Mouse (Mus musculus) intestine, embryonic 15.5 days (tissue): ENCODE results near the gene Unc5c. TPM values are rescaled to one million over a fixed set of nuclear protein-coding genes. Genes with fewer than 3 reads are reported as not detected.

Source experiments
- ATAC-seq: fragments of 200-750 bp; cut with Nextera tagmentation; 2 replicates; pipeline ENCODE4 v1.8.0; 2017; ENCODE audit warnings: moderate TSS enrichment, moderate library complexity
- H3K27ac ChIP-seq: fragments of 300-500 bp; sonication (generic); 2 replicates; pipeline ENCODE4 v1.5.1; 2015; ENCODE audit warnings: mild to moderate bottlenecking, inconsistent platforms
- H3K27me3 ChIP-seq: fragments of 300-500 bp; sonication (generic); replicated peaks from 2 replicates; pipeline ENCODE4 v1.6.1; 2015; ENCODE audit warnings: inconsistent platforms
- H3K36me3 ChIP-seq: fragments of 300-500 bp; sonication (generic); 2 replicates; pipeline ENCODE4 v1.6.1; 2015; ENCODE audit warnings: inconsistent platforms
- H3K4me1 ChIP-seq: fragments of 300-500 bp; sonication (generic); replicated peaks from 2 replicates; pipeline ENCODE4 v1.6.1; 2015; ENCODE audit warnings: inconsistent platforms
- H3K4me2 ChIP-seq: fragments of 300-500 bp; sonication (generic); replicated peaks from 2 replicates; pipeline ENCODE4 v1.6.1; 2015; ENCODE audit warnings: mild to moderate bottlenecking, inconsistent platforms
- H3K4me3 ChIP-seq: fragments of 300-500 bp; sonication (generic); replicated peaks from 2 replicates; pipeline ENCODE4 v1.5.1; 2015; ENCODE audit warnings: inconsistent platforms
- H3K9ac ChIP-seq: fragments of 300-500 bp; sonication (generic); 2 replicates; pipeline ENCODE4 v1.6.1; 2015; ENCODE audit warnings: inconsistent platforms
- H3K9me3 ChIP-seq: fragments of 300-500 bp; sonication (generic); 2 replicates; pipeline ENCODE4 v1.6.1; 2016; ENCODE audit warnings: inconsistent platforms
- WGBS: fragments of 180-500 bp; shearing (Covaris S2); methylation state at CpG from one replicate; pipeline ENCODE4 v1.1.7; 2015; 5-methylcytosine and 5-hydroxymethylcytosine counted together
- polyA plus RNA-seq: library from polyadenylated mRNA; unstranded; fragments of >200 nt; fragmentation: Nextera tagmentation; extraction: Ambion mirVana; gene quantifications from 2 replicates; pipeline ENCODE4 v1.2.1, GENCODE M21; 2015

Gene Unc5c
- polyA plus RNA-seq, 1 experiment from 2014 or later = 8.9 TPM

DNA sequence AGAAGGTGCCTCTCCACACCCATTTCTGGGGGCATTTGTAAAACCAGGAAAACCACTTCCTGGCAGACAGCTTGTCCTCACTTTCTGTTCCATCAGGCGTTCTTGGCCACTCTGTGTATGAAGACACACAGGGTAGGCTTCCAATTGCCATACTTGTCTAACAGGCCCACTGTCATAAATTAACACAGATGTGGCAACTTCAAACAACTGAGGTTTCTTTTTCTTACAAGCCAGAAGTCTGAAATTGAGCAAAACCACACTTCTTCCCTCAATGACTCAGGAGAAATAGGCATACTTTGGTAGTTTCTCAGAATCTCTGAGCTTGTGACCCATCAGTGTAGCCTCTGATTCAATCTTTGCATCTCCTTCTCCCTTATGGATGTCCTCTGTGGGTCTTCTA lies 225.7 kb downstream of the Unc5c start:
- Histone ChIP-seq H3K27me3 (no peaks in the 10 kb centered on the region), H3K4me1 (no peaks in the 10 kb centered on the region), H3K4me3 (no peak overlapping the region), H3K36me3 (no peaks in the 10 kb centered on the region), H3K9me3 (no peaks in the 10 kb centered on the region), H3K9ac (no peak overlapping the region), H3K4me2 (no peak overlapping the region), H3K27ac (no peak overlapping the region)
- no peak for ATAC-seq
- WGBS = 80% methylated on average over 1 of the region's 1 CpGs

DNA sequence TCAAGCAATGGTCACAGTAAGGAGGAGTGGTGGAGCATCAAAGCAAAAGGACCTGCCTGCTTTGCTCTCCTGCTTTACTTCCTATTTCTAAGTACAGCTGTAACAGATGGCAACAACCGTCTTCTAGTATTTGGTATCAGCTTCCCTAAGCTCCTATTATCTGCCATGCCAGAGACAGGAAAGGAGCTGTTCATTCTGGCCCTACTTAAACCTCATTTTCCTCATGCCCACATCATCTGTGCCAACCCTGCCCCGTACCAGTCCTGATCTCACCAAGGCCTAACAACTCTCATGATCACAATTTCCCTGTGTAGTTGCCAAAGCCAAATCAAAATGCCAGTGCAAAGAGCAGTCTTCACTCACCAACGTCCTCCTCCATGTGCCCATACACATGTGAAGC lies 226.4 kb downstream of the Unc5c start:
- no peak overlapping the region for H3K4me2 ChIP-seq
- no peak overlapping the region for H3K27ac ChIP-seq
- ATAC-seq = no peak
- H3K4me1 ChIP-seq = no peaks in the 10 kb centered on the region
- no peaks in the 10 kb centered on the region for H3K9me3 ChIP-seq
- H3K4me3 ChIP-seq = no peak overlapping the region
- 83% methylated on average over 3 of the region's 3 CpGs for WGBS
- H3K9ac ChIP-seq = no peak overlapping the region
- H3K36me3 ChIP-seq = no peaks in the 10 kb centered on the region
- no peaks in the 10 kb centered on the region for H3K27me3 ChIP-seq

DNA sequence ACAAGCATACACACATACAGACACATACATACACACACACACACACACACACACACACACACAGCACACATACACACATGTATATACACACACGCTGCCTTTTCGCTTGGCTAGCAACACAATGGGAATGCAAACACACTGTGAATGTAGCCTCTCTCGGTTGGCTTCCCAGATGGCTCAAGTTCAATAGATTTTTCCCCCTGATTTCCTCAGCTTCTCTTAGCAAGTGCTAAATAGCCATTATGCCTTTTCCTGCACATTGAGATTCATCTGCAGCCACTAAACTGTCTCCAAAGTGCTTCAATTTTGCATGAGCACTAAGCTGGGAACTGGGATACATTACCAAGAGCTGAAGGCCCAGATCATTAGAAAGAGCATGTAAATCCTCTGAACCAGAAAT lies 226.8 kb downstream of the Unc5c start:
- WGBS = 87% methylated on average over 3 of the region's 3 CpGs
- Histone ChIP-seq H3K9me3 (no peaks in the 10 kb centered on the region), H3K4me2 (no peak overlapping the region), H3K36me3 (no peaks in the 10 kb centered on the region), H3K9ac (no peak overlapping the region), H3K4me3 (no peak overlapping the region), H3K27me3 (no peaks in the 10 kb centered on the region), H3K4me1 (no peaks in the 10 kb centered on the region), H3K27ac (no peak overlapping the region)
- no peak for ATAC-seq

DNA sequence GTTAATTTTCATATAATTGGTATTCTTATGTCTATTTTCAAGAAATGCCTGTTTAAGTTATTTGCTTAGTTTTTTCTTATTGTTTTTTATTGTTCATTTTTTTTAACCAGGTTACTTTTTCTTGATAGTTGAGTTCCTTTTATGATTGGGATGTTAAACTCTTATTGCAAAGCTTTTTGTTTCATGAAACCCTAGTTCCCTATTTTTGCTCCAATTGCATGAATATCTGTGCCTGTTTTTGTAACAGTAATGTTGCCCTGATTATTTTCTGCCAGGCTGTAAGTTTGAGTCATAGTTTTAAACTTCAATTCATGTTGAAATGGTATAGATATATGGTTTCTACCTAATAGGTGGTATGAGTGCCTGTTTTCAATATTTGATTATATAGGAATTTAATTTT lies 234.2 kb downstream of the Unc5c start:
- no peak overlapping the region for H3K27ac ChIP-seq
- ATAC-seq = no peak
- H3K9me3 ChIP-seq = no peaks in the 10 kb centered on the region
- no peak overlapping the region for H3K9ac ChIP-seq
- H3K4me1 ChIP-seq = no peaks in the 10 kb centered on the region
- no peak overlapping the region for H3K4me2 ChIP-seq
- no peaks in the 10 kb centered on the region for H3K27me3 ChIP-seq
- H3K4me3 ChIP-seq = no peak overlapping the region
- H3K36me3 ChIP-seq = no peaks in the 10 kb centered on the region

DNA sequence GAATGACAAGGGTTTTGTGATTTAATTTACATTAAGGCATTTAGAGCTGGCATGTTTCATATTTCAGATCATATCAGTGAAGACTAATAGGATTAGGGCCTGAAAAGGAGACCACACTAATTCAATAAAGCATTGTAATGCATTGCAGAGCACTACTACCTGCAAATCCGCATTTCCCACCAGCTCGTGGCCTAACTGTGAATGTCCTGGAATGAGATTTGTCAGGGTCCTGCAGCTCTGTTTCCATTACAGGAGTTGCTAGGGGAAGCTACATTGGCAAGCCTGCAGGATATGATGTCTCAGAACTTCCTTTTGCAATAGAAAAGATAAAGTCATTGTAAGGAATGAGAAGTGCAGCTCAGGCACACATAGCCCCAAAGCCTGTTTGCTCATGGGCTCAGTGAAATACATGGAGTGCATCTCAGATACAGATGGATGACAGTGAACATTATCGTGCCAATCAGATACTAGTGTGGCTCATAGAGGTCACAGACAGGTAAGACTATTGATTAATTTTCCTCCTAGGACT lies 236.4 kb downstream of the Unc5c start:
- WGBS = 78% methylated on average over 3 of the region's 3 CpGs
- Histone ChIP-seq H3K27me3 (no peaks in the 10 kb centered on the region), H3K9me3 (no peaks in the 10 kb centered on the region), H3K9ac (no peak overlapping the region), H3K36me3 (no peaks in the 10 kb centered on the region), H3K4me3 (no peak overlapping the region), H3K4me2 (no peak overlapping the region), H3K27ac (no peak overlapping the region), H3K4me1 (no peaks in the 10 kb centered on the region)
- no peak for ATAC-seq

DNA sequence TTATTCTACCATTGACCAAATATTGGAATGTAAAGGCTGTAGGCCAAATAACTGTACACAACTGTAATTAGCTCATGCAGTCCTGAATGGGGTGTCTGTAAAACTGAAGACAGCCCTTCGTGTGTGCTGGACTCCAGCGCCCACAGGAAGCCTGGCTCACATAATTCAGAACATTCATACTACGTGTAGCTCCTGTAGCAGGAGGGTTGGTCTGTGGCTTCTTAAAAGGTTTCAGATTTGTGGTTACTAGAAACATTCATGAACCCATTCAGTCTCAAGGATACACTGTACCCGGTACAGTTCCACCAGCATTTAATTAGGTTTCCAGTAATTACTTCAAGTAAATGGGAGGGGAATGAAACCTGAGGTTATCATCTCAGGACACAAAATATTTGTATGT lies 246.6 kb downstream of the Unc5c start:
- no peak overlapping the region for H3K4me3 ChIP-seq
- no peaks in the 10 kb centered on the region for H3K27me3 ChIP-seq
- no peak for ATAC-seq
- WGBS = 74% methylated on average over 4 of the region's 4 CpGs
- H3K27ac ChIP-seq = no peak overlapping the region
- no peak overlapping the region for H3K4me2 ChIP-seq
- H3K4me1 ChIP-seq = no peaks in the 10 kb centered on the region
- H3K9me3 ChIP-seq = no peaks in the 10 kb centered on the region
- no peak overlapping the region for H3K9ac ChIP-seq
- H3K36me3 ChIP-seq = no peaks in the 10 kb centered on the region

DNA sequence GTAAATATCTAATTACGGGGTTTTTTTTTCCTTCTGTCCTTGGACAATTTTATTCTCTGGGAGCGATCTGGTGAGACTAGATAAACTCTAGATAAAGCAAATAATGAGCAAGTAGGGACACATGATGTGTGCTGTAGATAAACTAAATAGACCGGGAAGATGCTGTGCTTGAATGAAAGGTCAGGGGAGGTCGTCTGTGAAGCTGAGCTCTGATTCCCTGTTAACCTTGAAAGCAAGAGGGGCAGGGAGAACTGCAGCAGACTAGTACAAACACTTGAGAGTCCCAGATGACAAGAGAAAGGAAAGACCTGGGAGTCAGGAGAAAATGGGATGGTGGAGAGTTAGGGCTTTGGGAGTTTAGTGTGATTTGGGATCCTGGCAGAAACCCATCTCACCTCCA lies 251.4 kb downstream of the Unc5c start:
- Histone ChIP-seq H3K27me3 (no peaks in the 10 kb centered on the region), H3K9ac (no peak overlapping the region), H3K27ac (no peak overlapping the region), H3K4me2 (no peak overlapping the region), H3K36me3 (no peaks in the 10 kb centered on the region), H3K4me1 (no peaks in the 10 kb centered on the region), H3K4me3 (no peak overlapping the region), H3K9me3 (no peaks in the 10 kb centered on the region)
- WGBS = 37% methylated on average over 4 of the region's 4 CpGs
- ATAC-seq = no peak

DNA sequence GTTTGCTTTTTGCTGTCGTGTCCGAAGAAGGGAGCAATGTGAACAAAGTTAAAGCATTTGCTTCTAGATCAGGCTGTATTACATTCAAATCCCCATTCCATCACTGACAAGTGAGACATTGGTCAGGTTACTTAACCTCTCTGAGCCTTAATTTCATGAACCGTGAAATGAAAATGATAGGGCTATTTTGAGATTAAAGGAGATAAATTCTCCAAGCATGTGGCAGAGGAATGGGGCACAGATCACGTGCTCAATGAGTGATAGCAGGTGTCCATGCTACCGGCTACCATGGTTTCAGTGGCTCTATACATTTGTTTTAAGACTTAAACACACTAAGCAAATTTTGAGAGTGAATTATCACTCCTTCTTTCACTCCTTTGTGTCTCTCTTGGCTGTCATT lies 254.0 kb downstream of the Unc5c start:
- Histone ChIP-seq H3K4me2 (no peak overlapping the region), H3K9me3 (no peaks in the 10 kb centered on the region), H3K4me3 (no peak overlapping the region), H3K4me1 (no peaks in the 10 kb centered on the region), H3K27me3 (no peaks in the 10 kb centered on the region), H3K36me3 (no peaks in the 10 kb centered on the region), H3K9ac (no peak overlapping the region), H3K27ac (no peak overlapping the region)
- WGBS = 82% methylated on average over 5 of the region's 5 CpGs
- no peak for ATAC-seq

DNA sequence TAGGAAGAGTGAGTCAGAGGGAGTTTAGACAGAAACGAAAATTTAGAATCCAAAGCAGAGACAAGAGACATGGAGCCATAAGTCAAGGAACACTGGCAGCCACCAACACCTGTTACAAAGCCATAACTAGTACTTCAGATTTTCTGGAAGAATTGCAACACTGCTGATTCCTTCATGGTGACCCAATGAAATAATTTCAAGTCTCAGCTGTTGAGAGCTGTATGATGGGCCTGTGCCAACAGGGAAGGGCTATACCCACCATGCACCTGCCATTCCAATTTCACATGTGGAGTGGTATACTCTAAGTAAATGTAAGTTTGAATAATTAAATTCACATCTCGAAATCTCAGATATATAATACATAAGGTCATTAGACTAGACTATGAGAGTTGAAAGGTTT lies 259.5 kb downstream of the Unc5c start:
- no peaks in the 10 kb centered on the region for H3K36me3 ChIP-seq
- no peak overlapping the region for H3K4me3 ChIP-seq
- H3K4me1 ChIP-seq = no peaks in the 10 kb centered on the region
- H3K9me3 ChIP-seq = no peaks in the 10 kb centered on the region
- H3K4me2 ChIP-seq = no peak overlapping the region
- no peak overlapping the region for H3K9ac ChIP-seq
- no peak for ATAC-seq
- H3K27ac ChIP-seq = no peak overlapping the region
- H3K27me3 ChIP-seq = no peaks in the 10 kb centered on the region
- WGBS = 67% methylated on average over 2 of the region's 2 CpGs

DNA sequence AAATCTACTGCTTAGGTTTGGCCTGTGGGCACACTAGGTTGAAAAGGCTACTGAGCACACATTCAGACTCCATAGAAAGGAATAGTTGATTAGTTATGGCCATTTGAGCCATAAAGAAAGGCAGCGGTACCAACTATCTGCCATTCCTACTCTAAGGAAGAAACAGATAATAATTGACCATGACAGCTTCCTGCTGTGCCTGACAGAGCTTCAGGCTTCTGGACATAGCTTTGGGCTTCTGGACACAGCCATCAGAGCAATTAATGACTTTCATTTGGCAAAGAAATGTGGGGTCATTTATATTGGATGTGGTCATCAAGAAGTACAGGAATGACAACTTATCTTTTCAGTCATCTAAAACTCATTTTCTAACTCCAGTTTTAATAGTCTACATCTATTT lies 260.4 kb downstream of the Unc5c start:
- H3K4me2 ChIP-seq = no peak overlapping the region
- H3K27me3 ChIP-seq = no peaks in the 10 kb centered on the region
- H3K27ac ChIP-seq = no peak overlapping the region
- H3K9ac ChIP-seq = no peak overlapping the region
- 81% methylated on average over 1 of the region's 1 CpGs for WGBS
- no peak for ATAC-seq
- H3K9me3 ChIP-seq = no peaks in the 10 kb centered on the region
- H3K36me3 ChIP-seq = no peaks in the 10 kb centered on the region
- H3K4me1 ChIP-seq = no peaks in the 10 kb centered on the region
- H3K4me3 ChIP-seq = no peak overlapping the region

DNA sequence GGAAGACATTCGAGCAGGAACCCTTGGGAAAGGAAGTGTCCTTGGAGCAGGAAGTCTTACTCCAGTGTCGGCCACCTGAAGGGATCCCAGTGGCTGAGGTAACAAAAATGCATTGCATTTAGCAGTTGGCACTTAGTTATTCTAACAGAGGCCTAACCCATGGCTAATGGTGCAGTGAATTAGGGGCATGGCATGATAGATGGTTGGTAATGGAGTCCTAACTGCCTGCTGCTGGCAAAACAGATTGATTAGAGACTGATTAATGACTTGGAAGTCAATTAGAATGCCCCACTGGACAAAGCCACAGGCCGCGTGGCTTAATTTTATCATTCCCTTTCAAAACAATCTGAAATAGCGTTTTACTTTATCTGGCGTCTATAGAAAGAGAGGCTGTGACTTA lies 268.8 kb downstream of the Unc5c start:
- Histone ChIP-seq H3K36me3 (no peaks in the 10 kb centered on the region), H3K9me3 (no peaks in the 10 kb centered on the region), H3K4me2 (no peak overlapping the region), H3K4me1 (no peaks in the 10 kb centered on the region), H3K4me3 (no peak overlapping the region), H3K9ac (no peak overlapping the region), H3K27ac (no peak overlapping the region), H3K27me3 (no peaks in the 10 kb centered on the region)
- 67% methylated on average over 6 of the region's 6 CpGs for WGBS
- no peak for ATAC-seq

DNA sequence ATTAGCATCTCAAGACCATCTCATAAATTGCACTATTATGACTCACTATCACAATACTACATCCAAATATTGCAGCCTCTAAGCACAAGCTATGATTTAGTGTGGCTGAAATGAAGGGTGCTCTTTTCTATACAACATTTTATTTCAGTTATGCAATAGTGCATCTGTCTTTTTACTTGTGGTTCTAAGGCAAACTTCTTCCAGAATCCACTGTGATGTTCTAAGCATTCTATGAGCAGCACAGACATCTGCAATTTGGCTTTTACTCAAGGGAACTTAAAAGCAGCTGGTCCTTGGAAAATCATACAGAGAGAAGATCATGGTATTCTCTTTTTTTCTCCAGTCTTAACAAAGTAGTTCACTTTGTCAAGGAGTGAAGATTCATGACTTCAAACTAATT lies 270.3 kb downstream of the Unc5c start:
- H3K4me3 ChIP-seq = no peak overlapping the region
- no peaks in the 10 kb centered on the region for H3K36me3 ChIP-seq
- no peaks in the 10 kb centered on the region for H3K9me3 ChIP-seq
- no peak overlapping the region for H3K27ac ChIP-seq
- H3K9ac ChIP-seq = no peak overlapping the region
- no peaks in the 10 kb centered on the region for H3K4me1 ChIP-seq
- no peak for ATAC-seq
- H3K4me2 ChIP-seq = no peak overlapping the region
- no peaks in the 10 kb centered on the region for H3K27me3 ChIP-seq

DNA sequence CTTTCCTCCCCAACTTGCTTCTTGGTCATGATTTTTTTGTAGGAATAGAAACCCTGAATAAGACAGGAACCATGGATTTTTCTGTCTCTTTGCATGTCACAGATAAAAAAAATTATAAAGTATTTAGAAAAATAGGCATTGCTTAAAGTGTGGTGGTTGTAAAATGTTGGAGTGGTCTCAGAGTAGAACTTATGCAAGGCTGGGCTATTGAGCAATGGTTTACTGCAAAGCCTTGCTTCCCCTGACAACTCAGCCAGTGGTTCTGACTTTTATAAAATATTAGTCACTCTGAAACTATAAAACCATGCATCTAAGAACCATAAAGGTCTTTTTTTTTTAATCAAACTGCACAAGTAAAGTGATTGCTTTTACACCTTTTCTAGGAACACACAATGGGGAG lies 280.3 kb downstream of the Unc5c start:
- Histone ChIP-seq H3K27ac (no peak overlapping the region), H3K9ac (no peak overlapping the region), H3K27me3 (no peaks in the 10 kb centered on the region), H3K9me3 (no peaks in the 10 kb centered on the region), H3K4me2 (no peak overlapping the region), H3K36me3 (no peaks in the 10 kb centered on the region), H3K4me3 (no peak overlapping the region), H3K4me1 (no peaks in the 10 kb centered on the region)
- ATAC-seq = no peak
